Mouse (Mus musculus) CH12.LX (cell line): ENCODE measurements around the gene Reln.

Source experiments
- CTCF ChIP-seq, 2 experiments: IDR thresholded peaks in 1 of 2; conservative IDR thresholded peaks in 1 of 2; 2 replicates each; pipeline ENCODE4 v1.5.1; 2011 to 2012; ENCODE audit warnings: low read depth in 2 of 2, low read length in 2 of 2, improper control_type of control experiment in 1 of 2, inconsistent platforms in 1 of 2, mild to moderate bottlenecking in 1 of 2, moderate library complexity in 1 of 2
- ELF1 ChIP-seq: IDR thresholded peaks from 2 replicates; pipeline ENCODE4 v1.6.1; 2014; ENCODE audit warnings: low read depth, mild to moderate bottlenecking, inconsistent platforms, low read length, improper control_type of control experiment
- GABPA ChIP-seq: IDR thresholded peaks from 2 replicates; pipeline ENCODE4 v1.6.1; 2012; ENCODE audit warnings: low read depth, low read length, improper control_type of control experiment, inconsistent platforms; ENCODE audit not compliant: insufficient replicate concordance
- NELFE ChIP-seq: IDR thresholded peaks from 2 replicates; pipeline ENCODE4 v1.6.1; 2011; ENCODE audit warnings: low read depth, low read length, improper control_type of control experiment
- POLR2A ChIP-seq: IDR thresholded peaks from 2 replicates; pipeline ENCODE4 v1.6.1; 2011; ENCODE audit warnings: low read depth, mild to moderate bottlenecking, improper control_type of control experiment, low read length
- USF1 ChIP-seq: IDR thresholded peaks from 2 replicates; pipeline ENCODE4 v1.6.1; 2014; ENCODE audit warnings: low read depth, mild to moderate bottlenecking, inconsistent platforms, low read length, improper control_type of control experiment

GRCm38 (mm10) chr5:22139015-22139414 lies 205.5 kb downstream of the Reln start:
- TF ChIP-seq USF1 (no peak), POLR2A (no peak), CTCF (conservative IDR thresholded peaks at IDR 0.05 in 1 of 2, IDR thresholded peaks at IDR 0.05 in 1 of 2; ENCODE audit: low read depth in 2 of 2, low read length in 2 of 2) (no peak), ELF1 (no peak), NELFE (no peak), GABPA (no peak)
